8 mouse cellular contexts compared by ENCODE assay signal in the genomic region with DNA sequence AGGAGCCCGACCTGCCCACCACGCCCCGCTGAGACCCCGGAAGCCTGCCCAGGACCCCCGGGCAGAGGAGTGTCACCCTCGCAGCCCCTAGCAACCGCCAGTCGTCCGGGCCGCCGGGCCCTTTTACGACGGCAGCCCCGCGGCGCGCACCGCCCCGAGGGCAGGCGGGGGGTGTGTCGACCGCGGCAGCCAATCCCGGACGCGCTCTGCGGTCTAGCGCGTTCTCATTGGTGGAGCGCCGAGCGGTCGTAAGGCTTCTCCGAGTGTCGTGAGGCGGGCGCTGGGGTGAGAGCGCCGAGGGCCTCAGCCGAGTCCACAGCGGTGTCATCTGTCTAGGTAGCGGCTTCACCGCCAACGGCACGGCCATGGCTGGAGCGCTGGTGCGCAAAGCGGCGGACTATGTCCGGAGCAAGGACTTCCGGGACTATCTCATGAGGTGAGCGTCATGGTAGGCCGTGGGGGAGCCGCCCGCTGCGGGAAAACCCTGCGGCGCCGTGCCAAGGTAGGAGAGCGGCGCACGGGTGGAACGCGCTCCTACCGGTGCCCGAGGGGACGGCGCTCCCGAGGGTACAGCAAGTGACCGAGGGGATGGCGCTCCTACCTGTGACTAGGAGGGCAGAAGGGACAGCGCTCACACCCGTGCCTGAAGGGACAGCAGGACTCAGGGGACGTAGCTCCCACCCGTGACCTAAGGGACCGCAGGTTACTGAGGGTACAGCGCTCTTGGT. TPM values are rescaled to one million over a fixed set of nuclear protein-coding genes. Genes with fewer than 3 reads are reported as not detected.
DNase-seq lines count a peak whose midpoint lies in the region; ATAC-seq and TF ChIP-seq lines count a peak whose summit lies in the region.

No protein-coding gene starts in this region.

- ATAC-seq in G1E (ENCODE audit: extremely low read depth, insufficient number of reproducible peaks, low FRiP score, poor library complexity, severe bottlenecking): peak; percentile 86
- ATAC-seq in forebrain, postnatal 0 days: peak; percentile 98
- ATAC-seq in hematopoietic stem cell, adult 5-6 weeks (replicated peaks in 1 of 2; ENCODE audit: insufficient read depth in 1 of 2, low FRiP score in 2 of 2, low TSS enrichment in 1 of 2, low read depth in 1 of 2, poor library complexity in 2 of 2, severe bottlenecking in 2 of 2): peak; percentile 88 to 93
- ATAC-seq in lung, embryonic 16.5 days (ENCODE audit: low read depth): peak; percentile 99

- DNase-seq in G1E (ENCODE audit: low spot score): peak; percentile 97
- DNase-seq in cerebellum, adult 18-20 months: peak; percentile 96 to 97
- peak; percentile 98 for DNase-seq in forebrain, postnatal 0 days
- peak; percentile 86 for DNase-seq in layer of hippocampus, adult 9-10 months (ENCODE audit: low spot score)
- DNase-seq in ovary, postnatal 10 days (ENCODE audit: low spot score): peak; percentile 90
- DNase-seq in thymus, postnatal 10 days (ENCODE audit: low spot score in 2 of 2): peak; percentile 93 to 94

- H3K4me2 ChIP-seq in forebrain, postnatal 0 days (ENCODE audit: low read depth): peak overlapping the region; percentile 97
- peak overlapping the region; percentile 93 for H3K4me2 ChIP-seq in lung, embryonic 16.5 days (ENCODE audit: low read depth, low read length)

- H3K27me3 ChIP-seq in G1E (ENCODE audit: insufficient read depth, low read length): no peaks in the 10 kb centered on the region
- no peaks in the 10 kb centered on the region for H3K27me3 ChIP-seq in forebrain, postnatal 0 days (ENCODE audit: insufficient read depth, low read length)
- no peaks in the 10 kb centered on the region for H3K27me3 ChIP-seq in lung, embryonic 16.5 days (ENCODE audit: control insufficient read depth, insufficient read depth, low read depth, low read length)

- peak overlapping the region; percentile 98 for H3K27ac ChIP-seq in forebrain, postnatal 0 days (ENCODE audit: low read depth, low read length)
- H3K27ac ChIP-seq in lung, embryonic 16.5 days (ENCODE audit: low read length): peak overlapping the region; percentile 99

- H3K36me3 ChIP-seq in G1E (replicated peaks): peaks cover 8% of the 10 kb centered on the region
- H3K36me3 ChIP-seq in forebrain, postnatal 0 days (ENCODE audit: insufficient read depth): no peaks in the 10 kb centered on the region
- H3K36me3 ChIP-seq in lung, embryonic 16.5 days (ENCODE audit: control insufficient read depth, insufficient read depth, low read length): no peaks in the 10 kb centered on the region

- H3K4me1 ChIP-seq in G1E (ENCODE audit: insufficient read depth, low read depth, low read length): peaks cover 32% of the 10 kb centered on the region
- H3K4me1 ChIP-seq in forebrain, postnatal 0 days (ENCODE audit: insufficient read depth): peaks cover 12% of the 10 kb centered on the region
- H3K4me1 ChIP-seq in lung, embryonic 16.5 days (replicated peaks; ENCODE audit: control insufficient read depth, insufficient read depth, low read length): peaks cover 4% of the 10 kb centered on the region; the same call in 1 of the 2 replicates

- peak overlapping the region; percentile 93 for H3K9ac ChIP-seq in forebrain, postnatal 0 days
- peak overlapping the region; percentile 92 for H3K9ac ChIP-seq in lung, embryonic 16.5 days (ENCODE audit: low read length)

- H3K9me3 ChIP-seq in G1E (replicated peaks): no peaks in the 10 kb centered on the region
- H3K9me3 ChIP-seq in forebrain, postnatal 0 days (ENCODE audit: low read length): no peaks in the 10 kb centered on the region
- no peaks in the 10 kb centered on the region for H3K9me3 ChIP-seq in lung, embryonic 16.5 days (ENCODE audit: control insufficient read depth, low read length)

- WGBS in forebrain, postnatal 0 days: under 1% methylated on average over 76 of the region's 77 CpGs
- WGBS in lung, embryonic 16.5 days: under 1% methylated on average over 73 of the region's 77 CpGs

- TF ChIP-seq CTCF in G1E (IDR thresholded peaks at IDR 0.05; ENCODE audit: low read depth, low read length): no peak
- TF ChIP-seq CTCF in forebrain, postnatal 0 days (IDR thresholded peaks at IDR 0.05; ENCODE audit: low read depth): peak; percentile 58; the same call in 1 of the 2 replicates

- H3K4me3 ChIP-seq in G1E (ENCODE audit: low read depth, low read length): peak overlapping the region; percentile 99
- H3K4me3 ChIP-seq in forebrain, postnatal 0 days (ENCODE audit: low read depth, low read length): peak overlapping the region; percentile 85
- peak overlapping the region; percentile 90 for H3K4me3 ChIP-seq in lung, embryonic 16.5 days (ENCODE audit: low read length)

RNA-seq across cellular contexts. Expression of gene Mpc1, which starts 1.0 kb away (rescaled TPM):
- 48.2 and 59.4 TPM in 2 replicates for total RNA-seq in G1E (2014; fragmentation: Nextera tagmentation)
- total RNA-seq in G1E (2017): 89.6 and 109 TPM in 2 replicates
- polyA plus RNA-seq in G1E (2012): 14.7 and 17.5 TPM in 2 replicates
- 306 and 379 TPM in 2 replicates for total RNA-seq in forebrain, postnatal 0 days (2014; rRNA removed)
- 559 and 716 TPM in 2 replicates for polyA plus RNA-seq in forebrain, postnatal 0 days (2015; fragmentation: Nextera tagmentation; extraction: Ambion mirVana)
- total RNA-seq in hematopoietic stem cell, adult 5-6 weeks (2017): 72.7 and 73.1 TPM in 2 replicates
- polyA plus RNA-seq in lung, embryonic 16.5 days (2015; fragmentation: Nextera tagmentation; extraction: Ambion mirVana): 196 and 202 TPM in 2 replicates

RNA-seq across cellular contexts. Expression of gene Sft2d1, which starts 27.2 kb away (rescaled TPM):
- 23.0 and 23.7 TPM in 2 replicates for total RNA-seq in G1E (2014; fragmentation: Nextera tagmentation)
- total RNA-seq in G1E (2017): 29.1 and 33.8 TPM in 2 replicates
- polyA plus RNA-seq in G1E (2012): 62.6 and 64.1 TPM in 2 replicates
- total RNA-seq in forebrain, postnatal 0 days (2014; rRNA removed): 119 and 138 TPM in 2 replicates
- 196 and 226 TPM in 2 replicates for polyA plus RNA-seq in forebrain, postnatal 0 days (2015; fragmentation: Nextera tagmentation; extraction: Ambion mirVana)
- 33.1 and 56.3 TPM in 2 replicates for total RNA-seq in hematopoietic stem cell, adult 5-6 weeks (2017)
- 78.9 and 83.6 TPM in 2 replicates for polyA plus RNA-seq in lung, embryonic 16.5 days (2015; fragmentation: Nextera tagmentation; extraction: Ambion mirVana)

RNA-seq across cellular contexts. Expression of gene Ccr6, which starts 47.8 kb away (rescaled TPM):
- total RNA-seq in G1E (2014; fragmentation: Nextera tagmentation) (not detected in 2 replicates), G1E (2017) (not detected in 2 replicates)
- not detected in 2 replicates for polyA plus RNA-seq in G1E (2012)
- total RNA-seq in forebrain, postnatal 0 days (2014; rRNA removed): not detected in 2 replicates
- polyA plus RNA-seq in forebrain, postnatal 0 days (2015; fragmentation: Nextera tagmentation; extraction: Ambion mirVana): not detected in 2 replicates
- not detected in 2 replicates for total RNA-seq in hematopoietic stem cell, adult 5-6 weeks (2017)
- polyA plus RNA-seq in lung, embryonic 16.5 days (2015; fragmentation: Nextera tagmentation; extraction: Ambion mirVana): 0.23 and 0.26 TPM in 2 replicates

RNA-seq across cellular contexts. Expression of gene Prr18, which starts 53.6 kb away (rescaled TPM):
- total RNA-seq in G1E (2014; fragmentation: Nextera tagmentation) (0.68 TPM in 1 of 2 replicates, not detected in the other), G1E (2017) (0.06 and 0.27 TPM in 2 replicates)
- polyA plus RNA-seq in G1E (2012): 0.27 and 0.29 TPM in 2 replicates
- total RNA-seq in forebrain, postnatal 0 days (2014; rRNA removed): 22.8 and 24.0 TPM in 2 replicates
- polyA plus RNA-seq in forebrain, postnatal 0 days (2015; fragmentation: Nextera tagmentation; extraction: Ambion mirVana): 11.1 and 15.6 TPM in 2 replicates
- total RNA-seq in hematopoietic stem cell, adult 5-6 weeks (2017): not detected in 2 replicates
- polyA plus RNA-seq in lung, embryonic 16.5 days (2015; fragmentation: Nextera tagmentation; extraction: Ambion mirVana): 1.5 and 1.6 TPM in 2 replicates

Comparison
In these comparisons a context has a peak if more than half of its experiments do, and no peak if none do; other contexts are left out.
1. Peak in every context shown above with its lines: DNase-seq, ATAC-seq, H3K4me3 ChIP-seq and H3K27ac ChIP-seq.